Mouse (Mus musculus): ENCODE measurements around the gene Tmem165. TPM values are rescaled to one million over a fixed set of nuclear protein-coding genes. Genes with fewer than 3 reads are reported as not detected.

Gene Tmem165
- polyA plus RNA-seq, 1 experiment from 2014 or later = 103 TPM

DNA sequence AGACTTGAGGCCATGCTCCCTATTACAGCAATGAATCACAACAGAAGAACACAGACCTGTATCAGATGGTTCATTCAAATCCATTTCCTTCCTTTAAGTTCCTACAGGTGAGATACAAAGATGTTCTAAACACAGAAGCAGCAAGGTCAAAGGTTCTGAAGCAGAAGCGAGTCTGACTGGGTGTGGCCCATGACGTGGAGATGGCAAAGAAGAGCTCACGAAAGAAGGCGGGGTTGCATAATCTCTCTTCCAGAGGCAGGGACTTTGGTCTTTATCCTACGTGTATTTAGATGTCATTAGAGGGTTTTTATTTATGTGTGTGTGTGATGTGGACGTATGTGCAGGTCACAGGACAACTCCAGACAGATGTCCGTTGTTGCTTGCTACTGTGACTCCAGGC is 6.0 kb upstream of the Tmem165 start:
- Histone ChIP-seq H3K36me3 (ENCODE audit: control insufficient read depth, insufficient read depth, low read length) (no peaks in the 10 kb centered on the region), H3K4me3 (ENCODE audit: low read depth, low read length) (no peak overlapping the region), H3K4me2 (ENCODE audit: low read depth, severe bottlenecking) (no peak overlapping the region), H3K9ac (ENCODE audit: low read length) (no peak overlapping the region), H3K27me3 (ENCODE audit: control insufficient read depth, insufficient read depth, low read length) (no peaks in the 10 kb centered on the region), H3K27ac (replicated peaks; ENCODE audit: low read depth, low read length) (no peak overlapping the region), H3K4me1 (ENCODE audit: control insufficient read depth, insufficient read depth, low read length) (no peaks in the 10 kb centered on the region), H3K9me3 (ENCODE audit: control insufficient read depth, low read length) (no peaks in the 10 kb centered on the region)
- ATAC-seq (ENCODE audit: insufficient number of reproducible peaks, low FRiP score, low TSS enrichment, low read depth) (no peak), DNase-seq (ENCODE audit: low spot score) (no peak)
- 80% methylated on average over 7 of the region's 7 CpGs for WGBS

- DNase-seq (ENCODE audit: low spot score) (no peak), ATAC-seq (ENCODE audit: insufficient number of reproducible peaks, low FRiP score, low TSS enrichment, low read depth) (no peak)
- Histone ChIP-seq H3K4me2 (ENCODE audit: low read depth, severe bottlenecking) (no peak overlapping the region), H3K4me3 (ENCODE audit: low read depth, low read length) (no peak overlapping the region), H3K27me3 (ENCODE audit: control insufficient read depth, insufficient read depth, low read length) (no peaks in the 10 kb centered on the region), H3K4me1 (ENCODE audit: control insufficient read depth, insufficient read depth, low read length) (no peaks in the 10 kb centered on the region), H3K9ac (ENCODE audit: low read length) (no peak overlapping the region), H3K36me3 (ENCODE audit: control insufficient read depth, insufficient read depth, low read length) (no peaks in the 10 kb centered on the region), H3K27ac (replicated peaks; ENCODE audit: low read depth, low read length) (no peak overlapping the region), H3K9me3 (ENCODE audit: control insufficient read depth, low read length) (no peaks in the 10 kb centered on the region)
- 97% methylated on average over 5 of the region's 5 CpGs for WGBS
Measured at GRCm38 (mm10) chr5:76179171-76179570, 4.5 kb upstream of the Tmem165 start.

GRCm38 (mm10) chr5:76179791-76180190 is 3.9 kb upstream of the Tmem165 start:
- Histone ChIP-seq H3K4me1 (ENCODE audit: control insufficient read depth, insufficient read depth, low read length) (no peaks in the 10 kb centered on the region), H3K36me3 (ENCODE audit: control insufficient read depth, insufficient read depth, low read length) (no peaks in the 10 kb centered on the region), H3K27ac (replicated peaks; ENCODE audit: low read depth, low read length) (no peak overlapping the region), H3K27me3 (ENCODE audit: control insufficient read depth, insufficient read depth, low read length) (no peaks in the 10 kb centered on the region), H3K9ac (ENCODE audit: low read length) (no peak overlapping the region), H3K9me3 (ENCODE audit: control insufficient read depth, low read length) (no peaks in the 10 kb centered on the region), H3K4me3 (ENCODE audit: low read depth, low read length) (no peak overlapping the region), H3K4me2 (ENCODE audit: low read depth, severe bottlenecking) (no peak overlapping the region)
- ATAC-seq (ENCODE audit: insufficient number of reproducible peaks, low FRiP score, low TSS enrichment, low read depth) = no peak
- 85% methylated on average over 5 of the region's 5 CpGs for WGBS
- no peak for DNase-seq (ENCODE audit: low spot score)

DNA sequence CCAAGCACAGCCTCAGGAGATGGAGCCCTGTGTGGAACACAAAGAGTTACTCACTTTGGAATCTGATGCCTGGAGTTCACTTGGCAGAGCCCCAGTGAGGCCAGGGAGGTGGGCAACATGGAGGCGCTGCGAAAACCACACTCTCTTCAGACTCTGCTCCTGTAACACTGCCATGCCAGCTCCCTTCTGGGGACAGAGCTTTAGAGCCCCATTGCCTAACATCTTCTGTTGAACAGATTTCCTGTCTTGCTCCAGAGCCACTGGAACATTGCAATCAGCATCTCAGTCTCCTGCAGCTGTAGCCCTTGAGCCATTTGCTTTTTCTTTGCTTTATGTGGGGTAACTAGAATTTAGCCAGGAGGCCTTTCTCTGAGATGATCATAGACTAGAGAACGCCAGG is 1.4 kb upstream of the Tmem165 start:
- DNase-seq (ENCODE audit: low spot score) = no peak
- WGBS = 53% methylated on average over 3 of the region's 3 CpGs
- H3K4me2 ChIP-seq (ENCODE audit: low read depth, severe bottlenecking) = no peak overlapping the region
- H3K9ac ChIP-seq (ENCODE audit: low read length) = no peak overlapping the region
- H3K9me3 ChIP-seq (ENCODE audit: control insufficient read depth, low read length) = no peaks in the 10 kb centered on the region
- peaks cover 10% of the 10 kb centered on the region for H3K4me1 ChIP-seq (ENCODE audit: control insufficient read depth, insufficient read depth, low read length)
- no peaks in the 10 kb centered on the region for H3K27me3 ChIP-seq (ENCODE audit: control insufficient read depth, insufficient read depth, low read length)
- no peaks in the 10 kb centered on the region for H3K36me3 ChIP-seq (ENCODE audit: control insufficient read depth, insufficient read depth, low read length)
- H3K27ac ChIP-seq (replicated peaks; ENCODE audit: low read depth, low read length) = no peak overlapping the region
- H3K4me3 ChIP-seq (ENCODE audit: low read depth, low read length) = no peak overlapping the region
- no peak for ATAC-seq (ENCODE audit: insufficient number of reproducible peaks, low FRiP score, low TSS enrichment, low read depth)

DNA sequence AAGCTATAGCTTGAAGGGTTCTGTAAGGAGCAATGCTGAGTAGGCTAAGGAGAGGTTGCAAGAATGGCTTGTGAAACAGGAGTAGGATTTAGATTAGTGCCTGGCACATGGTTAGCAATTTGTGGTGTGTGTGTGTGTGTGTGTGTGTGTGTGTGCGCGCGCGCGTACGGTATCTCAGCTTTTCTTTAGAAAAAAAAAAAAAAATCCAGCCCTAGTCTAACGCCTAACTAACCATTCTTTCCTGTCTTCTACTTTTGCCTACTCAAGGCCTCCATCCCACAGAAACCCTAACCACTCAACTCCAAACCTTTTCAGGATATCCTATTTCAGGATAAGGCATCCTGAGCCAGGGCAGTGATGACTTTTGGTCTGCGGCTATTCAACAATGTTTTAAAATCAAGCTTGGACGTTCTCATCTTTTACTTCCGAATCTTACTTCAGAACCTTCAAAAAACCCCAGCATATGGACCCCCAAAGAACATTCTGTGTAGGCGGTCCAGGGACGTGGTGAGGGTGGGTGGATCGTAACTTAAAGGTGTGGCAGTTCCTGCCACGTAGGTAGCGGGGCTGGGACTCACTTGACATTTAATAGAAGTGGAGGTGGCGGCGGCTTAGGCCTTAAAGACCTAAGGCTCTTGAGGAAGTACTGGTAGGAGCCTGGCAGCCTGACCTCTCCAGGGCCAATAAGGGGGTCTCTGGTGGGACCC is 484 bp upstream of the Tmem165 start:
- H3K36me3 ChIP-seq (ENCODE audit: control insufficient read depth, insufficient read depth, low read length) = no peaks in the 10 kb centered on the region
- ATAC-seq (ENCODE audit: insufficient number of reproducible peaks, low FRiP score, low TSS enrichment, low read depth) (no peak), DNase-seq (ENCODE audit: low spot score) (no peak)
- H3K9ac ChIP-seq (ENCODE audit: low read length) = peak overlapping the region; percentile 94; the same call in 1 of the 2 replicates
- H3K9me3 ChIP-seq (ENCODE audit: control insufficient read depth, low read length) = no peaks in the 10 kb centered on the region
- peak overlapping the region; percentile 82 for H3K4me3 ChIP-seq (ENCODE audit: low read depth, low read length)
- no peaks in the 10 kb centered on the region for H3K27me3 ChIP-seq (ENCODE audit: control insufficient read depth, insufficient read depth, low read length)
- peaks cover 10% of the 10 kb centered on the region for H3K4me1 ChIP-seq (ENCODE audit: control insufficient read depth, insufficient read depth, low read length)
- 37% methylated on average over 17 of the region's 17 CpGs for WGBS
- peak overlapping the region; percentile 82 for H3K4me2 ChIP-seq (ENCODE audit: low read depth, severe bottlenecking)
- H3K27ac ChIP-seq (replicated peaks; ENCODE audit: low read depth, low read length) = no peak overlapping the region; the same call in 1 of the 2 replicates

DNA sequence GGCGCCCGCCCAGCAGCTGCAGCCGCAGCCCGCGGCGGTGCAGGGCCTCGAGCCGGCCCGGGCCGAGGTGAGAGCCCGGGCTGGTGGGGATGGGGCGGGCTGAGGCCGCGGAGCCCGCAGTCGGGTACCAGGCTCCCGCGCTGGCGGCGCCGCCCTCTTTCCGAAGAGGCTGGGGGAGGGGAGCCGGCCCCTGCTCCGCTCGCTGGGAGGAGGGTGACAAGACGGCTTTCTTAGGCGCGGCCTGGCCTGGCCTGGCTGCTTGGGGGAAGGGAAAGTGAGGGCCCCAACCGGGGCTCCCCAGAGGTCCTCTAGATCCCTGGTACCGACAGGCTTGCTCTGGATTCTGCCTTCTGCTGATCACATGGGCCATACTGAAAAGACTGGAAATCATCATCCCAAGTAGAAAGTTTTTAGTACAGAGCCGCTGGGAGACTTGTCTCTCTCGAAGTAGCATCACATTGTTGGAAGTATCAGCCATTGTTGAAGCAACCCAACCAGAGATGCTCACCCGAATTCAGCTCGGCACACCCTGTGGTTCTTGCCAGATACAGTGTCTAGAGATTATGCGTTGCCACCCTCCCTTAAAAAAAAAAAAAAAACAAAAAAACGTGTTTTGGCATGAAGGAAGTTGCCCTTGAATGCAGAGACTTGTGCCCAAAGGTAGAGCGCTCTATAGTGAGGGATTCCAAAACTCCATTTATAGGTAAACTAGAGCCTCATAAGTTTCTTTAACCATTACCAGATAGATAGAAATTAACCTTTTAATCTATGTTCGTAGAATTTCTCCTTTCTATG is 803 bp downstream of the Tmem165 start:
- Histone ChIP-seq H3K4me1 (ENCODE audit: control insufficient read depth, insufficient read depth, low read length) (peaks cover 10% of the 10 kb centered on the region), H3K36me3 (ENCODE audit: control insufficient read depth, insufficient read depth, low read length) (no peaks in the 10 kb centered on the region), H3K4me3 (ENCODE audit: low read depth, low read length) (peak overlapping the region; percentile 82), H3K27ac (replicated peaks; ENCODE audit: low read depth, low read length) (peak overlapping the region; percentile 93), H3K9me3 (ENCODE audit: control insufficient read depth, low read length) (no peaks in the 10 kb centered on the region), H3K4me2 (ENCODE audit: low read depth, severe bottlenecking) (peak overlapping the region; percentile 82), H3K9ac (ENCODE audit: low read length) (peak overlapping the region; percentile 94), H3K27me3 (ENCODE audit: control insufficient read depth, insufficient read depth, low read length) (no peaks in the 10 kb centered on the region)
- peak; percentile 85 for ATAC-seq (ENCODE audit: insufficient number of reproducible peaks, low FRiP score, low TSS enrichment, low read depth)
- DNase-seq (ENCODE audit: low spot score) = peak; percentile 86
- 4% methylated on average over 38 of the region's 38 CpGs for WGBS

- no peaks in the 10 kb centered on the region for H3K36me3 ChIP-seq (ENCODE audit: control insufficient read depth, insufficient read depth, low read length)
- peaks cover 10% of the 10 kb centered on the region for H3K4me1 ChIP-seq (ENCODE audit: control insufficient read depth, insufficient read depth, low read length)
- no peak overlapping the region for H3K27ac ChIP-seq (replicated peaks; ENCODE audit: low read depth, low read length)
Measured at GRCm38 (mm10) chr5:76187885-76188284, 4.2 kb downstream of the Tmem165 start.

DNA sequence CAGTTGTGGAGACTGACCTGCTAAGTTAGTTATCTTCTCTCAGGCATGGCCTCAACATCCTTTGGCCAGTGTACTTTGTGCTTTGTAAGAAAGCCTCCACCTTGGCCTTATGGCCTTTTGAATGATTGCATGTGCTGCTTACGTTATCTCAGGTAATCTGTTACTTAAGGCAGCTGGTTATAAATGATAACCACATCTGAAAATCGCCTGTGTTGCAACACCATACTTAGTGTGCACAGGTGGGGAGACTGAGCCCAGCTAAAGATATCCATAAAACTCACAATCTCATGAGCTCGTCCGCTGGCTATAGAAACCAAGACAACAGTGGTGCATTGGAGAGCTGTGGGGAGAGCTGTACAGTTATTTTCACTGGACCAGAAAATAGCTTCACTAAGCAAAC is 6.9 kb downstream of the Tmem165 start:
- H3K4me2 ChIP-seq (ENCODE audit: low read depth, severe bottlenecking) = no peak overlapping the region
- H3K36me3 ChIP-seq (ENCODE audit: control insufficient read depth, insufficient read depth, low read length) = no peaks in the 10 kb centered on the region; the same call in 1 of the 2 replicates
- no peaks in the 10 kb centered on the region for H3K9me3 ChIP-seq (ENCODE audit: control insufficient read depth, low read length)
- no peaks in the 10 kb centered on the region for H3K27me3 ChIP-seq (ENCODE audit: control insufficient read depth, insufficient read depth, low read length)
- DNase-seq (ENCODE audit: low spot score) = no peak
- 90% methylated on average over 4 of the region's 4 CpGs for WGBS
- ATAC-seq (ENCODE audit: insufficient number of reproducible peaks, low FRiP score, low TSS enrichment, low read depth) = no peak
- no peak overlapping the region for H3K9ac ChIP-seq (ENCODE audit: low read length)
- no peak overlapping the region for H3K27ac ChIP-seq (replicated peaks; ENCODE audit: low read depth, low read length)
- H3K4me3 ChIP-seq (ENCODE audit: low read depth, low read length) = no peak overlapping the region
- H3K4me1 ChIP-seq (ENCODE audit: control insufficient read depth, insufficient read depth, low read length) = peaks cover 4% of the 10 kb centered on the region

More at GRCm38 (mm10) chr5:76187885-76188284, 4.2 kb downstream of the Tmem165 start:
- no peak for ATAC-seq (ENCODE audit: insufficient number of reproducible peaks, low FRiP score, low TSS enrichment, low read depth)
- Histone ChIP-seq H3K4me2 (ENCODE audit: low read depth, severe bottlenecking) (no peak overlapping the region), H3K9me3 (ENCODE audit: control insufficient read depth, low read length) (no peaks in the 10 kb centered on the region), H3K27me3 (ENCODE audit: control insufficient read depth, insufficient read depth, low read length) (no peaks in the 10 kb centered on the region), H3K9ac (ENCODE audit: low read length) (no peak overlapping the region), H3K4me3 (ENCODE audit: low read depth, low read length) (no peak overlapping the region)
- 86% methylated on average over 5 of the region's 5 CpGs for WGBS
- no peak for DNase-seq (ENCODE audit: low spot score)

Data from limb, embryonic 11.5 days (tissue).